Mouse (Mus musculus) lung, embryonic 14.5 days (tissue): ENCODE results near the gene Tmem119. TPM values are rescaled to one million over a fixed set of nuclear protein-coding genes. Genes with fewer than 3 reads are reported as not detected.

Experiments used
- ATAC-seq: fragments of 200-750 bp; cut with Nextera tagmentation; 2 replicates; pipeline ENCODE4 v1.8.0; 2017; ENCODE audit warnings: mild to moderate bottlenecking, moderate TSS enrichment, moderate library complexity; ENCODE audit not compliant: insufficient read depth
- DNase-seq: peaks from one replicate; pipeline ENCODE4 v3.0.0-alpha.2; 2015
- H3K27ac ChIP-seq: fragments of 300-500 bp; sonication (generic); 2 replicates; pipeline ENCODE4 v1.5.1; 2014; ENCODE audit warnings: low read depth, mild to moderate bottlenecking, moderate library complexity
- H3K27me3 ChIP-seq: fragments of 300-500 bp; sonication (generic); 2 replicates; pipeline ENCODE4 v1.6.1; 2014; ENCODE audit warnings: low read length, control low read depth; ENCODE audit not compliant: insufficient read depth
- H3K36me3 ChIP-seq: fragments of 300-500 bp; sonication (generic); 2 replicates; pipeline ENCODE4 v1.6.1; 2014; ENCODE audit warnings: control low read depth; ENCODE audit not compliant: insufficient read depth
- H3K4me1 ChIP-seq: fragments of 300-500 bp; sonication (generic); 2 replicates; pipeline ENCODE4 v1.6.1; 2014; ENCODE audit warnings: antibody characterized with exemption, control low read depth; ENCODE audit not compliant: insufficient read depth
- H3K4me2 ChIP-seq: fragments of 300-500 bp; sonication (generic); 2 replicates; pipeline ENCODE4 v1.6.1; 2014; ENCODE audit warnings: mild to moderate bottlenecking
- H3K4me3 ChIP-seq: fragments of 300-500 bp; sonication (generic); 2 replicates; pipeline ENCODE4 v1.5.1; 2014; ENCODE audit warnings: low read depth, low read length
- H3K9ac ChIP-seq: fragments of 300-500 bp; sonication (generic); 2 replicates; pipeline ENCODE4 v1.6.1; 2014
- H3K9me3 ChIP-seq: fragments of 300-500 bp; sonication (generic); 2 replicates; pipeline ENCODE4 v1.6.1; 2016; ENCODE audit warnings: low read depth, low read length, control low read depth
- CTCF ChIP-seq: IDR thresholded peaks from 2 replicates; pipeline ENCODE4 v1.5.1; 2016; ENCODE audit warnings: antibody characterized with exemption, low read depth
- WGBS: fragments of 180-500 bp; shearing (Covaris S2); extraction: QIAGEN DNeasy Blood & Tissue Kit; methylation state at CpG from one replicate; pipeline ENCODE4 v1.1.7; 2014; 5-methylcytosine and 5-hydroxymethylcytosine counted together
- polyA plus RNA-seq: library from polyadenylated mRNA; unstranded; fragments of >200 nt; fragmentation: Nextera tagmentation; extraction: Ambion mirVana; gene quantifications from 2 replicates; pipeline ENCODE4 v1.2.1, GENCODE M21; 2014

Tmem119 gene
- polyA plus RNA-seq, 1 experiment from 2014 or later = 23.6 TPM

- WGBS = 97% methylated on average over 5 of the region's 5 CpGs
- no peak for ATAC-seq
- no peak for DNase-seq
- Histone ChIP-seq H3K36me3 (peaks cover 100% of the 10 kb centered on the region), H3K4me3 (no peak overlapping the region), H3K27ac (no peak overlapping the region), H3K4me2 (no peak overlapping the region), H3K27me3 (no peaks in the 10 kb centered on the region), H3K9me3 (no peaks in the 10 kb centered on the region), H3K4me1 (no peaks in the 10 kb centered on the region), H3K9ac (no peak overlapping the region)
- TF ChIP-seq CTCF = peak; percentile 54
These were observed 52.7 kb downstream of the Tmem119 start for GRCm38 (mm10) chr5:113747629-113748028.

Other genes with a start within 250 kb of the Tmem119 start
- gene Cmklr1, start 150.1 kb downstream of the Tmem119 start, polyA plus RNA-seq = 8.3 and 11.1 TPM in 2 replicates
- gene 1700069L16Rik, start 75.7 kb downstream of the Tmem119 start, polyA plus RNA-seq = 0.38 TPM in 1 of 2 replicates, not detected in the other
- gene Ficd, start 64.7 kb downstream of the Tmem119 start, polyA plus RNA-seq = 3.6 and 4.3 TPM in 2 replicates
- gene Sart3, start 28.0 kb downstream of the Tmem119 start, polyA plus RNA-seq = 53.8 and 63.1 TPM in 2 replicates
- 112 and 116 TPM in 2 replicates for gene Iscu, start 27.8 kb downstream of the Tmem119 start, polyA plus RNA-seq
- 2.9 and 3.4 TPM in 2 replicates for gene Selplg, start 32.1 kb upstream of the Tmem119 start, polyA plus RNA-seq
- 151 and 165 TPM in 2 replicates for gene Coro1c, start 108.2 kb upstream of the Tmem119 start, polyA plus RNA-seq
- 25.0 and 29.9 TPM in 2 replicates for gene Ssh1, start 193.4 kb upstream of the Tmem119 start, polyA plus RNA-seq
- not detected in 2 replicates for gene Dao, start 203.2 kb upstream of the Tmem119 start, polyA plus RNA-seq